Mouse (Mus musculus) mouse embryonic stem cell (cell line): ENCODE measurements around the gene Gm5938.

Experiments used
- in situ Hi-C, 2 experiments: fragments of 300-500 bp; cut with MboI; formaldehyde crosslinking; loops; 1 replicate in 1 of 2; 3 replicates in 1 of 2; pipeline ENCODE4 v1.14.3; 2019 to 2020; ENCODE audit warnings: low sequenced_read_pairs in 2 of 2, low pct_unique_long_range_greater_than_20kb in 1 of 2, mixed read lengths in 1 of 2; ENCODE audit not compliant: unreplicated experiment in 1 of 2

Gene Gm5938

DNA sequence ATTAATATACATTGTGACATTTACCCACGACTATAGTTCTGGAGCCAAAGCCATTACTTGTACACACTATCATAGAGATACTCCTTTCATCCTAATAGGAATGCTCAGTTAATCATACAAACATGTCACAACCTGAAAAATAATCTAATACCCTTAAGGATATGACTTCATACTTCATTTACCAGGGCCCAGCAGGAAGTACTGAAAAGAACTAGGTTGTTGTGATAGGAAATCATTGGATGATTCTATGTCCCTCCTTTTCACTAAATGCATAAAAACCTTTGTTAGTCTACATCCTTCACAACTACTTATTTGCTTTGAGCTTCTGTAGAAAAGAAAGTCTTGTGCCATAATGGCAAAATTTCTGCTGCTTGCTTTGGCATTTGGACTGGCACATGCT is at the start of gene Gm5938:
Gene Gm5938 (plus strand): TSS at position 301 of the 400 bp plus-strand sequence.
- in situ Hi-C loops: no loop called here

GRCm38 (mm10) chrX:78091274-78091673 is 34.0 kb upstream of the Gm5938 start, which contains the start of gene Obp1a:
Gene Obp1a (minus strand): TSS chrX:78091374.
- in situ Hi-C loops: no loop called here
